Mouse (Mus musculus): ENCODE results near the gene Marf1.
"Not testable (repeated sequence)": the region's sequence is repeated elsewhere in the genome, so short reads cannot be mapped to it uniquely, and the experiment has no call there.

Marf1 gene

DNA sequence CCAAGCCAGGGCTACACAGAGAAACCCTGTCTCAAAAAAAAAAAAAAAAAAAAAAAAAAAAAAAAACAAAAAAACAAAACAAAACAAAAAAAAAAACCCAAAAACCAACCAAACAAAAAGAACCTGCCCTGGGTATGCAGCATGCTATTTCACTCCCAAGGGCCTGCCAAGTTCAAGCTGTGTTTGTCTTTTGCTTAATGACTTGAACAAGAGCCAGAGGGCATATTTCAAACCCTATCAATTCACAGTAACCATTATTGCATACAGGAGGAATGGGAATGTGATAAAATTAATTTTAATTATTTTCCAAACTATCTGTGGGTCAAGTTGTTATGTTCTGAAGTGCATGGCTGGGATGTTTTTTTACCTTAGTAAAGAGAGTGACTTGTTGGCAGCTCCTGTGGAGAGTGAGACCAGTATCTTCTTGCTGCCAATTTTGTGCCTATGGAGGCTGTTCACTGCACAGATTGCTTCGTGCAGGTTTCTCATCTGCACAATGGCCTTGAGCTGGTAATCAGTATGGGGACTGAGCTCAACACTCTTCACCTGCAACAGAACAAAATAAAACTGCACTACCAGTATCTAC lies 25.1 kb downstream of the Marf1 start:
- no peak for DNase-seq (ENCODE audit: low spot score in 2 of 2)

DNA sequence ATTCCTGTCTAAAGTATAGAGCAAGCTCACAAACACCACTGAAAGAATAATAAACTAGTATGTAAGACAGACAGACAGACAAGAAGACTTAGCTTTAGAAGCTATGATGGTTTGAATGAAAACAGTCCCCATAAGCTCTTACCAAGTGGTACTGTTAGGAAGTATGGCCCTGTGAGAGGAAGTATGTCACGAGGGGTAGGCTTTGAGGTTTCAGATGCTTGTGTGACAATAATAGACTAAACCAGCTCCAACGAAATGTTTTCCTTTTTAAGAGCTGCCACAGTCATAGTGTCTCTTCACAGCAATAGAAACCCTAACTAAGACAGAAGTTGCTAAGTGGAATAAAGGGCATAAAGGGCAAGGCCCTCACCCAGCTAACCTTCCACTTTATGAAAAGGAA lies 28.1 kb downstream of the Marf1 start:
- DNase-seq (ENCODE audit: low spot score in 2 of 2), result no peak

DNA sequence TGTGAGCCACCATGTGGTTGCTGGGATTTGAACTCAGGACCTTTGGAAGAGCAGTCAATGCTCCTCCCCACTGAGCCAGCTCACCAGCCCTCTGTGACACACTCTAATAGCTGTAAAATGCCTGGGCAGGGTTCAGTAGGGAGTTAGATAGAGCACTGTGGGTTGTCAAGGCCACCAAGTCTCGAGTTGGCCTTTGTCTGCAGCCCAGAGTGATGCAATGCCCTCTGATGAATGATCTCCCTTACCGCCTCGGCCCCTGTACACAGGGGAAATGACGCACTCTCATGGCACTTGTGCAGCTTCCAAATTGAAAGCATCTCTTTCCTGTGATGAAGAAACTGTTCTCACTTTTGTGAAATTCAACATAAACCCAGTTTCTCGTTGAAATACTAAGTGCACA lies 31.3 kb downstream of the Marf1 start:
- DNase-seq (ENCODE audit: low spot score in 2 of 2), result no peak

DNA sequence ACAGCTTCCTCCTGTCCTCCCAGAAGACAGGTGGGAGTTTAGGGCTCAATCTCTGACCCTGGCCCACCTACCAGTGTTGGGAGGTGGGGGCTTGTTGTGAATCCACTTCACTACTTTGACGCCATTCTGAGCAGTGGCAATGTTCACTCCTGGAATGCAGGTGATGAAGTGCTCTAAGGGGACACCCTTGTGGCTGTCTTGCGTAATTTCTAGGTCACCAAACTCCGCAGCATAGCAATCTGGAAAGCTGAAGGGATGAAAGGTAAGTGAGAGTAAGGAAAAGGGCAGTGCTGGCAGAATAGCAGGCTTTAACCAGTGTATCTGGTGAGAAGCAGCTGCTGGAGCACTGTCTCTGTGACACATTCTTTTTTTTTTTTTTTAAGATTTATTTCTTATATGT lies 31.8 kb downstream of the Marf1 start:
- DNase-seq (ENCODE audit: low spot score in 2 of 2), result no peak

DNA sequence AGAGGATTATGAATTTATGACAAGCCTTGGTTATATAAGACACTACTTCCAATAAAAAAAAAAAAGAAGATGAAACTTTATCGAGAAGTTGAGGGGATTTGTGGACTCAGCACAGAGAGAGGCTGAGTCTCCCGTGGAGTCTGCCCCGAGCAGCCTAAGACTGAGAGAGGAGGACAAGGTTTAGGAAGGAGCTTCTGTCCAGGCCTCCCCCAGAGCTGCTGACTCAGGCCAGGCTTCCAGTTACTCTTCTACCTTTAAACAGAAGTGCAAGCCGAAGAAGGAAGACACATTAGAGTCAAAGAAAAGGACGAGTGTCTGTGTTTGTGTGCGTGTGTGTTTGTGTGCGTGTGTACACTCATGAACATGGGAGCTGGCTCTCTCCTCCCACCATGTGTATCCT lies 32.4 kb downstream of the Marf1 start:
- DNase-seq (ENCODE audit: low spot score in 2 of 2), result no peak

DNA sequence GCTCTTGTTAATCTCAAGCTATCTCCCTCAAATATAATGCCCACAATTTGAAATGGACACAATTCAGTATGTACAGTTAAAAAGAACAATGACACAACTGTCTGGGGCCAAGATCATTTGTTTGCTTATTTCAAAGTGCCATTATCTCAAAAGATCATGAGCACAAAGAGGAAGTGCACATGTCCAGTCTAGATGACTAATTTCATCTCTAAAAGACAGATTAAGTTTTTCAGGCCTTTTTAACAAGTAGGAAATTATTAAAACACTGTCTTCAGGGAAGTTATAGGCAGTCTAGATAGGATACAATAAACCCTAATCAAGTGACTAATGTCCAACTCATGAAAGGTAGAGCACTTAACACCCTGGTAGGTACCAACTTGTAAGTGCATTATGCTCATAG lies 34.2 kb downstream of the Marf1 start:
- DNase-seq (ENCODE audit: low spot score in 2 of 2), result no peak

DNA sequence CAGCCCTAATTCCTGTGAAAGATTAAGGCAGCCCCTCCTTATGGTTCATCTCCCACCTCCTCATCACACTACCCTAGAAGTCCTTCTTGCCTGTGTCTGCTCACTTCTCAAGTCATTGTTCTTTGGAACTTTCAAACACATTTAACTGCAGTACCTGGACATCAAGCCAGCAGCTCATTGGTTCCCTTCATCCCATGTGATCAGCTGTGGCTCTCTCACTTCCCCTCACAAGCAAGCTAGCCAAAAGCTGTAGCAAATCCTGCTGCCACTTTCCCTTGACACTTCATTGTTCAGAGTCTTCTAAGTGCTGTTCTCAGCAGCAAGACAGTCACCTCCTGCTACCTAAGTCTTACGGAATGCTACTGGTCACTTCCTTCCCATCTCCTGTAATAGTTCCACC lies 37.9 kb downstream of the Marf1 start:
- DNase-seq (ENCODE audit: low spot score in 2 of 2), result no peak

DNA sequence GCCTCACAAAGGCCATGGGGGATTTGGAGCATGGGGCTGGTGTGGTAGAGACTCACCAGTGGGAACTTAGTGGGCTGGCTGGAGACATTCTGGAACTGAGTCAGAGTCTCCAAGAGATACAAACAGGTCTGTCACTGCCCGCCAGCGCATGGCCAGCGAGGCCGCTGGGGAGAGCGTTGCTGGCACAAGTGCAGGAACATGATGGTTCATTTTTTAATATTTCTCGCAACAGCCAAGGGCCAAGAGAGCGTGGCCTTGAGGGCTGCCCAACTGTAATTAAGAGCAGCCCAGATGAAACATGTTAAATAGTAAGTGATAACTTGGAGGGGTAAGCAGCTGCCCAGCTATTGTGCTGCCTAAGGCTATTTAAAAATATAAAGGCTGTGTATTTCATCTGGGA lies 38.4 kb downstream of the Marf1 start:
- no peak for DNase-seq (ENCODE audit: low spot score in 2 of 2)

DNA sequence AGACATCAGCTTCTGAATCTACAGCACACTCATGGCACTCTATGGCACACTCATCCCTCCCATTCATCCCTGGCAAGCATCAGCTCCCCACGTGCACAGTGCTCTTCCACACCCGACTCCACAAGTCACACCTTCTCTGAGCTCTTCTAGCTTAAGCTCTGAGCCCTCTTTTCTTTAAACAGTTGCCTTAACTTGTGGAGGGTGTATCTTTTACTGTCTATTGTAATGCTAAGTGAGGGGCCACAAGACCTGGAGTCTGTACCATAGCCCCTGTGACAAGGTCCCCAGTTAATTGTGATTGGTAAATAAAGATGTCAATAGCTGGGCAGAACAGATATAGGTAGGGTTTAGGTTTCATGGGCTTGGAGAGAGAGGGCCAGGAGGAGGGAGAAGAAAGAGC lies 39.2 kb downstream of the Marf1 start:
- no peak for DNase-seq (ENCODE audit: low spot score in 2 of 2)

DNA sequence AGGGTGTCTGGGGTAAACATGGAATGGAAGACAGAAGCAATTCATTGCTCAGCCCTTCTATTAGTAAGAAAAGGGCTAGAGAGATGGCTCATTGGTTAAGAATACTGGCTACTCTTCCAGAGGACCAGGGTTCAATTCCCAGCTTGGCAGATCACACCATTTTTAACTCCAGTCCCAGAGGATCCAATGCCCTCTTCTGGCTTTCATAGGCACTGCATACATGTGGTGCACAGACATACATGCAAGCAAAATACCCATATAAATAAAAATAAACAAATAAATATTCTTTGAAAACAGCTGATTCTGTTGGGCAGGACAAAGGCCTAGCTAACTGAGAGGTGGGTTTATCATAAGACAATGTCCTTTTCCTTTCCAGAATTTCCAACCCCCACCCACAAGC lies 40.6 kb downstream of the Marf1 start:
- no peak for DNase-seq (ENCODE audit: low spot score in 2 of 2)

DNA sequence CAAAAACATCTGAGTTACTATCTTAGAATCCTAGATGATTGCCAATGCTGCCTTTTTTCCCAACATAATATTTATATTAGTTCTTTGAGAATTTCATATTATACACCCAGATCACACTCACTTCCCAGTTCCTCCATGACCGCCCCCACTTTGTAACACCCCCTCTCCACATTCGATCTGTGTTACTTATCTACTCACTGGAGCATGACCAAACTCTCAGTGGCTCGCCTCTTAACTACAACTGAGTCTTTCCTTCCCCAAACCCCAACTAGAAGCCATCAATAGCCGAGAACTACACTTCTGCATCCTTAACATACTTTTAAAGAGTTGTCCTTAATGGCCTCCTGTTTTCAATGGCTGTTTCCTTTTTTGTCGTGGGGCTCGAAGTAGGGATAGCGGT lies 41.6 kb downstream of the Marf1 start:
- DNase-seq (ENCODE audit: low spot score in 2 of 2), result no peak

DNA sequence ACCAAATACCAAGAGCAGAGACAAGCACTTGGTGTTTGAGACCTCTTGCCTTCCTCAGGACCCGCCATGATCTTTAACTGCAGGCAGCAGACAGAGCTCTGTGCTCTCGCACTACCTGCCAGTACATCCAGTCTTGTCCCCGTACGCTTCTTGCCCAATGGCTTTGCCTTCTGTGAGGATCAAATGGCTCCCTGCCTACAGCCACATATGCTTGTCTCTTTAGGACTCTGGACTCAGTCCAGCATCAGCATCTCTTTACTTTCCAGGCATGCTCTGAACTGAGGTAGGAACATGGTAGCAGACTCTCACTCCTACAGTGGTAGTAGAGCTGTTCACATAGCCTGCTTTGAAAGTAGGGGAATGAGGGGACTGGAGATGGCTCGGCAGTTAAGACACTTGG lies 42.2 kb downstream of the Marf1 start:
- DNase-seq (ENCODE audit: low spot score in 2 of 2), result no peak

DNA sequence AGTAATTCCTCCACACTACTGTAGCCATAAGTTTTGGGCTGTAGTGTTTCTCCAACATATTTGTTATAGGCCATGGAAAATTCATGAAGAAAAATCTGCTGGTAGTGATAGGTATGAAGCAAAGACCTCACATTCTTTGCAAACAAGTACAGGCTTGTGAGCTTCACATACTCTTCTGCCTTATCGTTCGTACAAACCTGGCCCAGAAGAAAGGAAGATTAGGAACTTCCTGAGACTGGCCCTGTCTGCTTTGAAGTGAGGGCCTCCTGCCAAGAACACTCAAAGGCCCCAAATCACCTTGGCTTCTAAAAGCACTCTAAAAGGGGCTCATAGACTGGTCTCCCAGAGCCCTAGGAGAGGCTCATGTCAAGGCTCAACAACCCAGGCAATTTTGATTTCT lies 45.9 kb downstream of the Marf1 start:
- no peak for DNase-seq (ENCODE audit: low spot score in 2 of 2)

DNA sequence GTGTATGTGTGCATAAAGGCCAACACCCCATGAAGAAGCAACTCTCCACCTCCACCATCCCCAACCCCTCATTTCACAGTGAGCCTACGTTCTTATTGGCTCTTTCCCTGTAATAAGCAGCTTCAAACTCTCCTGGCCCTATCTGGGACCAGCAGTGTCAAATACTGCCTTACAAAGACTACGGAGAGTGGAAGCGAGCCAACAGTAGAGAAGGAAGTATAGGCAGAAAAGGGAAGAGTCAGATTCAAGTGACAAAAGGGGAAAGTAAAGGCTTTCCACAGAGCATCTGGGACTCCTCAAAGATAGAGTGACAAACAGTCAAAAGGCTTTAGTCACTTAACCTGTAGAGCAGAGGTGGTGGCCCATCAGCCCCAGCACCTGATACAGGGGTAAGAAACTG lies 50.4 kb downstream of the Marf1 start:
- DNase-seq (ENCODE audit: low spot score in 2 of 2), result no peak

DNA sequence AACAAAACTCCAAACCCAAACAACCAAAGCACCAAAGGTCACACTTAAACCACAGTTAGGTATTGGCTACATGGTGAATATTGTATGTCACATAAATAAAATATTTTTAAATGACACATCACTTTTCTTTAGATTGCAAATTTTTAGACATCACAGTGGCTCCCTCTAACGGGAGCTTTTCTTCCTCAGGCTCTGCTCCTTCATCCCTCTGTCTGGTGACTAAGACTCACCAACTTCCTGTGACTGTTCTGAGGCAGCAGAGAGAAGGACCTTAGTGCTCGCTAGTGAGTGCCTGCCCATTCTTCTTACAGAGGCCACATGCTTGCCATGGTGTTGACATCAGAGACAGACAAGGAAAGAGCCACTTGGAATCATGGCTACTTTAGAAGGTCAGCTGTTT lies 51.0 kb downstream of the Marf1 start:
- no peak for DNase-seq (ENCODE audit: low spot score in 2 of 2)

DNA sequence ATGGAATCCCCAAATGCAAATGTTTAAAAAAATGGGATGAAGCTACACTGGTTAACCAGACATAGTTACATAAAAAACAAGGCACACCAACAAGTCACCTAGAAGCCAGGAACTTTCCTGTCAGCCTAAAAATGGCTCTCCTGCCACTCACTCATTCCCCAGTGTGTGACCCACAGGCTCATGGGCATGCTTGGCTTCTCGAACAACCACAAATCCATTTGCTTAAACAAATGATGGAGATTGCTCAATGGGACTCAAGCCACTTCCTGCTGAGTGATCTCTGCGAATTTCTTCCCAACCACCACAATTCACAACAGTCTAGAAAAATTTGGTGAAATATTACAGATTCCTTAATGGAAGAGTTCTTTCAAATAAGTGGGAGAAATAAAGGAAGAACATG lies 52.2 kb downstream of the Marf1 start:
- no peak for DNase-seq (ENCODE audit: low spot score in 2 of 2)

DNA sequence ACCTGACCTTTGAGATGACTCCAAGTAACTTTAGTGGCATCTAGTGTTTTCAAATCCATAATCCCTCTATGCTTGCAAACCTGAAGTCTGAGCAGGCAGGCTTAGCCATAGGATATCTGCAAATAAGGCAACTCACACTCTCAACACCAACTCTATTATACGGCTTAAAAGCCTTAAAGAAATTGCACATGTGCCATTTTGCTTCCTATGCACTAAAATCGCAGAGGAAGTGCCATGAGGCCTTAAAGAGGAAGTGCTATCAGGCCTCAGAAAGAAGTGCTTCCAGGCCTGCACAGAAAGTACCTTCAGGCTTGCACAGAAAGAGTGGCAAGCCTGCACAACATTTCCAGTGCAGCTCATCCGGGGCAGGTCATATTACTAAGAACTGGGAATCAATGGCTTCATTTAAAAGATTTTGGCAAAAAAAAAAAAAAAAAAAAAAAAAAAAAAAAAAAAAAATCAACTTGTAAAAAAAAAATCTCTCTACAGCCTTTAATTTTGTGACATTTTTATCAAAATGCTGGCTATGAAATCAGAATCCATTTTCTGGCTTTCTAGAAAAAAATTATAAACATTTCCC lies 53.4 kb downstream of the Marf1 start:
- DNase-seq (ENCODE audit: low spot score in 2 of 2), result no peak

DNA sequence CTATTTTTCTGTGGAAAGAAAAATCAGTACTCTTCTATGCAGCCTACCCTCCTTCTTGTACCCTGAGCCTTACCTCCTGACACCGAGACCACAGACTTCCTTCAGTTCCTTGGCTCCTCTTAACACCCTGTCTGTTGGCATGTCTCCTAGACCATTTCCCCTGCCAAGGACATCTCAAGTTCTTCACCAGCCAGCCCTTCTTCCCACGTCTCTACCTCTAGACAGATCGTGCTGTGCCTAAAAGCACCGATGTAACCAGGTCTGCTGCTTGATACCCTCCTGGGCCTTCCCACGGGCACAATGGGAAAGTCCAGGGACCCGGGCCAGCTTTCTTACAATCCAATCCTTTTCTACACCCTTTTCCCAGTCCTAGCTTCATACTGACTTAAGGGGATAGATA lies 57.3 kb downstream of the Marf1 start:
- DNase-seq (ENCODE audit: low spot score in 2 of 2), result no peak

DNA sequence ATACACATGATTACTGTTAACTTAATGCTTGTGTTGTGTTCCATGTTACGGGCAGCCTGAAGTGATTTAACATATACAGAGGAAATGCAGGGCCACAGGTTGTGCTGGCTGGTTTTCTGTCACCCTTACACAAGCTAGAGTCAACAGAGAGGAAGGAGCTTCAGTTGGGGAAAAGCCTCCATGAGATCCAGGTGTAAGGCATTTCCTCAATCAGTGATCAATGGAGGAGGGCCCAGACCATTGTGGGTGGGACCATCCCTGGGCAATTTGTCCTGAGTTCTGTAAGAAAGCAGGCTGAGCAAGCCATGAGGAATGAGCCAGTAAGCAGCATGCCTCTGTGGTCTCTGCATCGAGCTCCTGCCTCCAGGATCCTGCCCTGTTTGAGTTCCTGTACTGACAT lies 71.4 kb downstream of the Marf1 start:
- no peak for DNase-seq (ENCODE audit: low spot score in 2 of 2)

DNA sequence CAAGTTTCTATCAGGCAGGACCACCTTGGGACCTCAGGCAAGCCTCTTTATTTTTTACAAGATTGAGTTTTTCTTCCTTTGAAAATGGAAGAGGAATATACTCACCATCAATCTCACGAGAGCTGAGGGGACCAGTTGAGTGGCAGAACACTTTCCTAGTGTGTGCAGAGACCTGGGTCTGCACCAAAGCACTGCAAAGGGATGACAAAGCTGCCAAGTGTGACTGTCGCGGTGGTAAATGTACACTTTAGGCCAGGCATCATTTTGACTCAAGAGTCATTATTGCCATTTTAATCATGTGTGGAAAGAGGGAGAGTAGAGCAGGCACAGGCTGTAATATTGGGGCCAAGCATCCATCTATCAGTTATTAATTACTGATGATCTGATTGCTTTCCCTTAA lies 73.9 kb downstream of the Marf1 start:
- no peak for DNase-seq (ENCODE audit: low spot score in 2 of 2)

DNA sequence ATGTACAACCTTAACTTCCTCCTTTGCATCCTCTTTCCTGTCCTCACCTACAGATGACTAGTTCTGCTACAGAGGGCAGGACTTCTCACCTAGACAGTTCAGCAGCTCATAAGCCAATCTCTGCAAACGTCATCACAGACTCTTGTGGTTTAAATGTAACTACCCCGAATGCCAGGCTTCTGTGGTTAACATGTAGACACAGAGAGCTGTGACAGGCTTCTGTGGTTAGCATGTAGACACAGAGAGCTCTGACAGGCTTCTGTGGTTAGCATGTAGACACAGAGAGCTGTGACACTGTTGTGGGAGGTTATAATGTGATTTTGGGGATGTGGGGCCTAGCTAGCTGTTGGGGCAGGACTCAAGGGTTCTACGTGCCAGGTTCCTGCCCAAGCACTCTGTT lies 74.9 kb downstream of the Marf1 start:
- no peak for DNase-seq (ENCODE audit: low spot score in 2 of 2)

DNA sequence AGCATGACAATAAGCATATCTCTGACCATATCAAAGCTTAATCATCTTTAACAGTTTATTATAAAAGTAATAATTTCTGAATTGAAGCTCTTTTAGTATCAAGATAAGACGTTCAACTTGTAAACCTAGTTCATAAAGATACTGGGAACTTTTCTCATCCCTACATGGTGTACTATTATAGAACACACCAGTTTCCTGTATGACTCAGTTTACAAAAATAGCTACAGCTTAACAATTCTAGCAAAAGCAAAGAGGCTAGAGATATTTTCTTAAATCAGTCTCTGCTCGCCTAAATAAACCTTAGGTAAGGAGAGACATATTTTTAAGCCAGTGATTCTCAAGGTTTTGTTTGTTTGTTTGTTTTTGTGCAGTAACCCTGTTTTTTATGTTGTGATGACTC lies 80.2 kb downstream of the Marf1 start:
- no peak for DNase-seq (ENCODE audit: low spot score in 2 of 2)

DNA sequence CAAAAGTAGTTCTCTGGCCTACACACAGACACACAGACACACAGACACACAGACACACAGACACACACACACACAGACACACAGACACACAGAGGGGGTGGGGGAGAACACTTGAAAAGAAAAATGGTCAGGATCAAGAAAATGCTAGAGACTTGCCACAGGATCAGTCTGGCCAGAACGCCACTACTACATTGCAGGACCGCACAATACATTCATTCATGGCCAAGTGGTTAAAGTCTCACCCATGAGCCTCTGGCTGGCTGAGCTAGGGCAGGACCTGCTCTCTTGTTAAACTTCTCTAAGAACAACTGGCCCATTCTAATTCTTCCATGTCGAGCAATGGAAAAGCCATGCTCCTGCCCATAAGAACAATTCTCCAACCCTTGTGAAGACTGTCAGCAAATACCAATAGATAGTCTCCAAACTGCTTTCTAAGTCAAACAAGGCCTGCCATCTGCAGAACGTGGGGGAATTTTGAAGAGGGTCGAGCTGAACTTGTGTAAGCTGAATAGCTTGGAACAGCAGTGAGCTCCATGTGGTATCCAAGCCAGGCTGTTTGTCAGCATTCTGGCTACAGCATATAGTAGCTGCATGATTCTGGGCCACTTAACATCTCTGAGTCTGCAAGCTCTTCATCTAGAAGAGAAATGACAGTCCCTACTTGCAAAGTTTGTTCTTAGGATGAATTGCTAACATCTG lies 92.5 kb downstream of the Marf1 start:
- DNase-seq (ENCODE audit: low spot score in 2 of 2), result no peak

DNA sequence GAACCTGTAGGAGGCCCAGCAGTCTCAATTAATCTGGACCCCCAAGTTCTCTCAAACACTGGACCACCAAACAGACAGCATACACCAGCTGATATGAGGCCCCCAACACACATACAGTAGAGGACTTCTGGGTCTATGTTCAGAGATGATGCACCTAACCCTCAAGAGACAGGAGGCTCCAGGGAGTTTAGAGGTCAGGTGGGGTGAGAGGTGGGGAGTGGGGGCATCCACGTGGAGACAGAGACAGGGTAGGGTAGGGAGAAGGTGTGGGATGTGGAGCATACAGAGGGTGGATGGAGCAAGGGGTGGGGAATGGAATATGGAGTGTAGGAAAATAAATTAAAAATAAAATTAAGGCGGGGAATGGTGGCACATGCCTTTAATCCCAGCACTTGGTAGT lies 94.5 kb downstream of the Marf1 start:
- not testable (repeated sequence) for DNase-seq (ENCODE audit: low spot score in 2 of 2)

Data from frontal cortex, postnatal 14 days (tissue).